Mouse (Mus musculus) ES-Bruce4 (cell line): ENCODE measurements around the gene Cdh6.

ENCODE experiments used
- CTCF ChIP-seq: IDR thresholded peaks from one replicate; pipeline ENCODE4 v1.8.1; 2011; ENCODE audit warnings: low read depth, low read length
- EP300 ChIP-seq: IDR thresholded peaks from 2 replicates; pipeline ENCODE4 v1.6.1; 2011; ENCODE audit warnings: low read depth, low read length; ENCODE audit not compliant: insufficient read depth
- POLR2A ChIP-seq: IDR thresholded peaks from one replicate; pipeline ENCODE4 v1.8.1; 2011; ENCODE audit warnings: low read length; ENCODE audit not compliant: insufficient read depth

GRCm38 (mm10) chr15:13094881-13095256, 78.6 kb downstream of the Cdh6 start:
- TF ChIP-seq CTCF (no peak), EP300 (no peak), POLR2A (no peak)
